Mouse (Mus musculus): ENCODE measurements at regions not wholly inside any gene's neighbourhood (a gene's known extent, or its start where the extent isn't known, plus 50 kb on each side); places are given as distances from the start of the nearest gene placed in this dataset.

GRCm38 (mm10) chr19:21913005-21913670, 135.0 kb downstream of the Cemip2 start:
- peaks cover 9% of the 10 kb centered on the region; the same call in 1 of the 2 replicates for H3K4me1 ChIP-seq

GRCm38 (mm10) chr19:21913748-21914611, 135.8 kb downstream of the Cemip2 start:
- peak; percentile 58; the same call in 1 of the 2 replicates for ATAC-seq (ENCODE audit: extremely low read depth, insufficient number of reproducible peaks, low FRiP score, low TSS enrichment)
- no peak overlapping the region for H3K4me2 ChIP-seq
- 48% methylated on average over 9 of the region's 9 CpGs for whole genome bisulfite sequencing
- peak overlapping the region; percentile 84 for H3K27ac ChIP-seq (replicated peaks)
- no peaks in the 10 kb centered on the region for H3K27me3 ChIP-seq (replicated peaks)
- H3K4me3 ChIP-seq = no peak overlapping the region
- no peak overlapping the region for H3K9ac ChIP-seq
- no peaks in the 10 kb centered on the region for H3K9me3 ChIP-seq
- peaks cover 9% of the 10 kb centered on the region; the same call in 1 of the 2 replicates for H3K4me1 ChIP-seq
- no peaks in the 10 kb centered on the region for H3K36me3 ChIP-seq

More at GRCm38 (mm10) chr19:21913005-21913670, 135.0 kb downstream of the Cemip2 start:
- ATAC-seq (ENCODE audit: extremely low read depth, insufficient number of reproducible peaks, low FRiP score, low TSS enrichment) = peak; percentile 37; the same call in 1 of the 2 replicates
- WGBS = 43% methylated on average over 8 of the region's 8 CpGs
- Histone ChIP-seq H3K9me3 (no peaks in the 10 kb centered on the region), H3K9ac (no peak overlapping the region), H3K4me2 (no peak overlapping the region), H3K27ac (replicated peaks) (peak overlapping the region; percentile 84), H3K4me3 (no peak overlapping the region), H3K27me3 (replicated peaks) (no peaks in the 10 kb centered on the region), H3K36me3 (no peaks in the 10 kb centered on the region)

DNA sequence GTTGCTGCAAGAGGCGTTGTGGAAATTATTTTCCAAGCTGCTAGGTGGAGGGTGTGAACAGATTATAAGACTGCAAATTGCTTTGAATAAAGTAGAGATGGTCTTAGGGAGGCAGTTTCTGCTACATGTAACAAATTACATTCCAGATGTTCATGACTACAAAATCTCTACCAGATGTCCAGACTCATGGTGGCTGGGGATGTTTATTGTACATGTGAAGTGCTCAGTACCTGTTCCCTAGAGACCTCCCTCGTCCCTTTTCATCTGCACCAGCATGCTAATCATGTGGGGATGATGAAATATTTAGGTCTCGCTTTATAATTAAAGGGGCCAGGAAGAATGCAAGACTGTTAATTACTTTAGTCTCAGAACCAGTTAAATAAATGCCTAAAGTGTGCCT, 136.5 kb downstream of the Cemip2 start:
- Histone ChIP-seq H3K36me3 (no peaks in the 10 kb centered on the region), H3K9me3 (no peaks in the 10 kb centered on the region), H3K4me3 (no peak overlapping the region), H3K9ac (no peak overlapping the region), H3K27me3 (replicated peaks) (no peaks in the 10 kb centered on the region), H3K4me2 (no peak overlapping the region), H3K27ac (replicated peaks) (peak overlapping the region; percentile 74), H3K4me1 (peaks cover 9% of the 10 kb centered on the region; the same call in 1 of the 2 replicates)
- WGBS = 49% methylated on average over 3 of the region's 3 CpGs
- ATAC-seq (ENCODE audit: extremely low read depth, insufficient number of reproducible peaks, low FRiP score, low TSS enrichment) = no peak

DNA sequence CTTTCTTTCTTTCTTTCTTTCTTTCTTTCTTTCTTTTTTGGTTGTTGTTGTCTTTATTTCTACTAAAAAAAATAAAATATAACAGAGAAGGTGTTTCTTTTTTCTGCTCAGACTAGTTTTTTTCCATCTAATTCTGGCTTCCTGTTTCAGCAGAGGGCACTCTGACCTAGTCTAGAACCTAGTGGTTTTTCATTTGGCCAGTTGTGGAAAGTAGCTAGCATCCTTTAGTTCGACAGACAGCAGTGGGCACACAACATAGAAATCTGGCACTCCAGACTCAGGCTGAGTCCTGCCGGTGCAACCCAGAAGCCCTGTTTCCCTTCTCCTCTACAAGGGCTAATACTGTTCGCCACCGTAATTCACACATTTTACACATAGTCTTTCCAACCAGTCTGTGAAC, 140.0 kb downstream of the Cemip2 start:
- Histone ChIP-seq H3K4me3 (no peak overlapping the region), H3K36me3 (no peaks in the 10 kb centered on the region), H3K4me2 (no peak overlapping the region), H3K27me3 (replicated peaks) (no peaks in the 10 kb centered on the region), H3K9me3 (no peaks in the 10 kb centered on the region), H3K4me1 (peaks cover 3% of the 10 kb centered on the region; the same call in 1 of the 2 replicates), H3K27ac (replicated peaks) (peak overlapping the region; percentile 58; the same call in 1 of the 2 replicates), H3K9ac (no peak overlapping the region)
- no peak for ATAC-seq (ENCODE audit: extremely low read depth, insufficient number of reproducible peaks, low FRiP score, low TSS enrichment)
- 78% methylated on average over 4 of the region's 4 CpGs for WGBS

- H3K36me3 ChIP-seq = no peaks in the 10 kb centered on the region
- 57% methylated on average over 3 of the region's 3 CpGs for WGBS
- no peak for ATAC-seq (ENCODE audit: extremely low read depth, insufficient number of reproducible peaks, low FRiP score, low TSS enrichment)
- H3K9ac ChIP-seq = no peak overlapping the region
- H3K4me3 ChIP-seq = no peak overlapping the region
- peak overlapping the region; percentile 58 for H3K27ac ChIP-seq (replicated peaks)
- H3K4me2 ChIP-seq = no peak overlapping the region
- H3K4me1 ChIP-seq = 0 out of 2 replicates have a peak, but pooled peaks cover 3% of the 10 kb centered on the region
- H3K9me3 ChIP-seq = no peaks in the 10 kb centered on the region
- no peaks in the 10 kb centered on the region for H3K27me3 ChIP-seq (replicated peaks)
These were observed 140.9 kb downstream of the Cemip2 start for GRCm38 (mm10) chr19:21919074-21919473.

DNA sequence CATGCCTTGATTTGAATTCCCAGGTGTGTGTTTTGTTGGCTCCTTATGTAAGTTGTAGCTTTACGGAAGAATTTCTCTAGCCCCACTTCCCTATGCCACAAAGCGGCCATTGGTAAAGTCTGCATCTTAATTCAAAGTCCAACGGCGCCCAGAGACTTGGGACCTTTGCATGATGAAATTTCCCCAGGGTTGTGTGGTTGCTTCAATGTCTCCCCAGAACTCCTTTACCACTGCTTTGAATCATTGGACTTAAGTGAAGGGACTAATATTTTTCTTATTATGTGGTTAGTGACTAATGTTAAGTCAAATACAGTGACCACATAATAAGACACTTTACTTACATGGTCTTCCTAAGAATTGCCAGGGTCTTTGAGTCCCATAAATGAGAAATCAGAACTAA, 162.0 kb downstream of the Cemip2 start:
- peaks cover 8% of the 10 kb centered on the region for H3K4me1 ChIP-seq
- H3K36me3 ChIP-seq = no peaks in the 10 kb centered on the region
- H3K27me3 ChIP-seq (replicated peaks) = no peaks in the 10 kb centered on the region
- no peak overlapping the region for H3K4me3 ChIP-seq
- ATAC-seq (ENCODE audit: extremely low read depth, insufficient number of reproducible peaks, low FRiP score, low TSS enrichment) = no peak
- no peaks in the 10 kb centered on the region for H3K9me3 ChIP-seq
- H3K4me2 ChIP-seq = no peak overlapping the region
- WGBS = 78% methylated on average over 4 of the region's 4 CpGs
- H3K9ac ChIP-seq = no peak overlapping the region
- no peak overlapping the region for H3K27ac ChIP-seq (replicated peaks)

- no peaks in the 10 kb centered on the region for H3K36me3 ChIP-seq
- H3K4me1 ChIP-seq = peaks cover 8% of the 10 kb centered on the region
- H3K9ac ChIP-seq = no peak overlapping the region
- H3K9me3 ChIP-seq = no peaks in the 10 kb centered on the region
- H3K27me3 ChIP-seq (replicated peaks) = no peaks in the 10 kb centered on the region
- WGBS = 42% methylated on average over 2 of the region's 2 CpGs
- H3K4me2 ChIP-seq = peak overlapping the region; percentile 30; the same call in 1 of the 2 replicates
- ATAC-seq (ENCODE audit: extremely low read depth, insufficient number of reproducible peaks, low FRiP score, low TSS enrichment) = no peak
- H3K27ac ChIP-seq (replicated peaks) = peak overlapping the region; percentile 82
- no peak overlapping the region for H3K4me3 ChIP-seq
These were observed 163.6 kb downstream of the Cemip2 start for GRCm38 (mm10) chr19:21941720-21942119.

- Histone ChIP-seq H3K9ac (0 out of 2 replicates have a peak overlapping the region, but pooled peaks have one; percentile 1), H3K4me3 (no peak overlapping the region; the same call in 1 of the 2 replicates), H3K4me2 (peak overlapping the region; percentile 30; the same call in 1 of the 2 replicates), H3K27me3 (replicated peaks) (no peaks in the 10 kb centered on the region), H3K27ac (replicated peaks) (peak overlapping the region; percentile 82), H3K36me3 (no peaks in the 10 kb centered on the region), H3K4me1 (peaks cover 8% of the 10 kb centered on the region), H3K9me3 (no peaks in the 10 kb centered on the region)
- no peak for ATAC-seq (ENCODE audit: extremely low read depth, insufficient number of reproducible peaks, low FRiP score, low TSS enrichment)
- 55% methylated on average over 11 of the region's 11 CpGs for WGBS
These were observed 164.1 kb downstream of the Cemip2 start for GRCm38 (mm10) chr19:21942286-21942685.

DNA sequence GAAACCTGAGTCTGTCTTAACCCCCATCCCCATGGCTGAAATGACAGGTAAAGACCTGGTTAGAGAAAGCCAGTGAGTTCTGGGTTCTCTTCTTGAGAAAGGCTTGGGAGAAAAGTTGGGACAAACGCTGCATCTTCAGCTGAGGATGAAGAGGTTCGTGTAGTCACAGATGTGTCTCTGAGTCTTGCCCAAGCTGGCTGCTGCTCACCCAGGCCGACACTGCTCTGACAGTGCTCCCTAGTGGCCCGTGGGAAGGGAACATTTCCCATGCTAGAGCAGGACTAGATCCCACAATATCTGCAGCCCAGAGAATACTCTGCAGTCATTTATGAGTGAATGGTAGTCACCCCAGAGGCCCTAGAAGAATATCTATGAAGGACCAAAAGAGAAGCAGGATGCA, 165.3 kb downstream of the Cemip2 start:
- H3K4me3 ChIP-seq = no peak overlapping the region
- H3K9me3 ChIP-seq = no peaks in the 10 kb centered on the region
- WGBS = 41% methylated on average over 4 of the region's 4 CpGs
- peak overlapping the region; percentile 82 for H3K27ac ChIP-seq (replicated peaks)
- H3K27me3 ChIP-seq (replicated peaks) = no peaks in the 10 kb centered on the region
- H3K4me2 ChIP-seq = no peak overlapping the region
- H3K36me3 ChIP-seq = no peaks in the 10 kb centered on the region
- H3K9ac ChIP-seq = no peak overlapping the region; the same call in 1 of the 2 replicates
- H3K4me1 ChIP-seq = peaks cover 8% of the 10 kb centered on the region
- ATAC-seq (ENCODE audit: extremely low read depth, insufficient number of reproducible peaks, low FRiP score, low TSS enrichment) = no peak

- Histone ChIP-seq H3K9ac (no peak overlapping the region), H3K27me3 (replicated peaks) (no peaks in the 10 kb centered on the region), H3K4me3 (no peak overlapping the region), H3K36me3 (no peaks in the 10 kb centered on the region), H3K4me2 (no peak overlapping the region), H3K9me3 (no peaks in the 10 kb centered on the region), H3K4me1 (peaks cover 6% of the 10 kb centered on the region; the same call in 1 of the 2 replicates), H3K27ac (replicated peaks) (no peak overlapping the region)
- 58% methylated on average over 5 of the region's 5 CpGs for WGBS
- no peak for ATAC-seq (ENCODE audit: extremely low read depth, insufficient number of reproducible peaks, low FRiP score, low TSS enrichment)
These were observed 168.2 kb downstream of the Cemip2 start for GRCm38 (mm10) chr19:21946262-21946922.

DNA sequence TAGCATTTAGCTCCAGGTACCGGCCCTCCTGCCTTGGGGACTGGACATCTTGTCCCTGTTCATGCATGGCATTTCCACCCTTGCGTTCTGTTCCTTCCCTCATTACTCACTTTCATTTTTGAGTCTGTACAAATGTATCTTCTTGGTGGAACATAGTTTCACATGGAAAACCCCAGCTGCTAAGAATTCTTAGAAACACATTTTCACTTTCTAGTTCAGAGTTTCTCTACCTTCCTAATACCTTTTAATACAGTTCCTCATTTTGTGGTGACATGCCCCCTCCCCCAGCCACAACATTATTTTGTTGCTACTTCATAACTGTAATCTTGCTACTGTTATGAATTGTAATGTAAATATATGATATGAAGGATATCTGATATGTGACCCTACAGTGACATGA, 169.9 kb downstream of the Cemip2 start:
- Histone ChIP-seq H3K4me1 (no peaks in the 10 kb centered on the region; the same call in 1 of the 2 replicates), H3K27ac (replicated peaks) (no peak overlapping the region), H3K36me3 (no peaks in the 10 kb centered on the region), H3K9ac (no peak overlapping the region), H3K9me3 (no peaks in the 10 kb centered on the region), H3K4me2 (no peak overlapping the region), H3K27me3 (replicated peaks) (no peaks in the 10 kb centered on the region), H3K4me3 (no peak overlapping the region)
- ATAC-seq (ENCODE audit: extremely low read depth, insufficient number of reproducible peaks, low FRiP score, low TSS enrichment) = no peak
- WGBS = 88% methylated on average over 2 of the region's 2 CpGs
